Mouse (Mus musculus) retina, embryonic 14.5 days (tissue): ENCODE measurements at regions not wholly inside any gene's neighbourhood (a gene's known extent, or its start where the extent isn't known, plus 50 kb on each side); places are given as distances from the start of the nearest gene placed in this dataset.

Experiments
- DNase-seq: peaks from one replicate; pipeline ENCODE4 v3.0.0-alpha.2; 2015; ENCODE audit warnings: low spot score

DNA sequence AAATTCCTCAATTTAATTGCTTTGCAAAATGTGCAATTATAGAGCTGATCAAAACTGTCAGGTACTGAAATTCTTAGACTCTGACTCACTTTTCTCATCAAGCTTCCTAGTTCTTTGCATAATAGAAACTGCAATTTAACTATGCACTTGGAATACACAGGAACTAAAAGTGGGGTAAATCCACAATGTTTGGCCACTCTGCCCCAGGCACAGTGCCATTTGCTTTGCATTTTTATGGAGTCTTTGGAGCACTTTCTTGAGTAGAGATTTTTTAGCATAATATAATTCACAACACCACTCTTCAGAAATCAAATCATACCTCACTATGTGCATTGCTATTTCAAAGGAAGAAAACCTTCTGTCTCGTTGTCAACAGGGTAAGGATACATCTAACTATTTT lies 414.5 kb upstream of the A730009L09Rik start:
- no peak for DNase-seq

- no peak for DNase-seq
These were observed 403.3 kb upstream of the A730009L09Rik start for GRCm38 (mm10) chr16:84111610-84112009.

DNA sequence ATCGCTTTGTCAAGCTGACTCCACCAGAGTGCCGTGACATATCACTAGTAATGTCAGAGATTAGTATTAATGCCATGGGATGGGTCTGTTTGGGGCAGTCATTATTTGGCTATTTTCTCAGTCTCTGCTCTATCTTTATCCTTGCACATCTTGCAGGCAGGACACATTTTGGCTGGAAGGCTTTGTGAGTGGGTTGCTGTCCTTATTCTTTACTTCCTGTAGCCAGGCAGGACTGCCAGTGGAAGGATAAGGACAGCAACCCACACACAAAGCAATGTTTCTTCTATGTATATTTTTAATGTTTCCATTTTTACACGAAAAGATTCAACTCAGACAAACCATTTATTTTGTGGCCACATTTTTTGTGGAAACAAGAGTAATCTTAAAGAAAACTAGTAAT lies 397.4 kb upstream of the A730009L09Rik start:
- no peak for DNase-seq

- peak; percentile 71 for DNase-seq
These were observed 379.2 kb upstream of the A730009L09Rik start for GRCm38 (mm10) chr16:84135651-84136200.

DNA sequence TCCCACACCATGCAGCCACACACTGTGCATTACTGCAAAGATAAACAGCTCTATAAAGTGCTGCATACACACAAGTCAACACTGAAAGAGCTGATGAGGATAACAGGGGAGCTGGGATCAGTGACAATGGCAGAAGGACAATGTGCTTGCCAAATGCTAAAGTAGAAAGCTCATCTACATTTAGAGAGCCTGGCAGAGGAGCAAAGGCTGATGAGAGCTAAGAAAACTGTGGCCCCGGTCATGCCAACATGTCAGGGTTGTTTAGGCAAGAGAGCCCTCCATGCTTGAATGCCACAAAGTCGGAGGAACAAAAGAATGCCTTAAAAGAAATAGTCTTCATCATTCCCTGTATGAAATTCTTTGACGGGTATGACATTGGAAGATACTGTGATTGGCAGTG lies 363.0 kb upstream of the A730009L09Rik start:
- DNase-seq = no peak

DNA sequence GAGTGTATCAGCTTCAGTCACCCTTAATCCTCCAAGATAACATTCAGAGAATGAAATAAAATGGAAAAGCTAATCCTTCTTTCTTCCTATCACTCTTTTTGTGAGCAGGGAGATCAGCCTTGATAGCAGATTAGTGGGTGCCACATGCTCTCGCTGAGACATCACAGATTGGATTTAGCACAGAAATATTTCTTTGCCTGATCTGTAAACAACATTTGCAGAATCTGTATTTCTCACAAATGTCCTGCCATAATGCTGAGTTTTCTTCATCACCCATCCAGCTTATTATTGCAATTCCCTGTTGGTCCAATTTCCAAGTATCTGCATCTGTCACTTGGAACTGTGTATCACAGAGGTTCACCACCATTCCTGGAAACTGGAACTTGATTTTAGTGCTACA lies 342.8 kb upstream of the A730009L09Rik start:
- no peak for DNase-seq
